Mouse (Mus musculus): Measurements from ENCODE around the gene Zranb1. TPM values are rescaled to one million over a fixed set of nuclear protein-coding genes. Genes with fewer than 3 reads are reported as not detected.

The Zranb1 gene
- total and polyA plus RNA-seq, 3 experiments, result 17.4 to 18.5 TPM; not detected in 1

GRCm38 (mm10) chr7:133009676-133010075 is 78.7 kb downstream of the Zranb1 start:
- no peak for DNase-seq (ENCODE audit: low read depth, low spot score)
- no peak overlapping the region for H3K4me3 ChIP-seq (ENCODE audit: control insufficient read depth in 1 of 2, insufficient read depth in 1 of 2, low read depth in 2 of 2, low read length in 2 of 2)

GRCm38 (mm10) chr7:133010477-133010876 is 79.5 kb downstream of the Zranb1 start:
- TF ChIP-seq RCOR1 (IDR thresholded peaks at IDR 0.05; ENCODE audit: low read depth, low read length) (no peak), CHD1 (IDR thresholded peaks at IDR 0.05; ENCODE audit: low read depth, low read length) (no peak), ZNF384 (IDR thresholded peaks at IDR 0.05; ENCODE audit: low read depth, low read length) (no peak), MAFK (IDR thresholded peaks at IDR 0.05; ENCODE audit: borderline replicate concordance, low read depth, low read length) (no peak), NELFE (IDR thresholded peaks at IDR 0.05; ENCODE audit: low read depth, low read length) (no peak), JUND (IDR thresholded peaks at IDR 0.05; ENCODE audit: low read depth, low read length) (no peak), NRF1 (IDR thresholded peaks at IDR 0.05; ENCODE audit: insufficient read depth, low read depth, low read length, poor library complexity, severe bottlenecking) (no peak), CTCF (IDR thresholded peaks at IDR 0.05 in 2 of 3, conservative IDR thresholded peaks at IDR 0.05 in 1 of 3; ENCODE audit: control insufficient read depth in 1 of 3, insufficient read depth in 1 of 3, low read depth in 2 of 3, low read length in 3 of 3, poor library complexity in 1 of 3, severe bottlenecking in 1 of 3) (no peak), CHD2 (IDR thresholded peaks at IDR 0.05; ENCODE audit: low read length) (no peak), ETS1 (IDR thresholded peaks at IDR 0.05; ENCODE audit: low read depth, low read length) (no peak), POLR2A (IDR thresholded peaks at IDR 0.05; ENCODE audit: control insufficient read depth in 1 of 2, insufficient read depth in 1 of 2, low read depth in 1 of 2, low read length in 2 of 2, poor library complexity in 1 of 2) (no peak), BHLHE40 (IDR thresholded peaks at IDR 0.05; ENCODE audit: borderline replicate concordance, low read depth, low read length) (no peak), SMC3 (IDR thresholded peaks at IDR 0.05; ENCODE audit: low read depth, low read length) (no peak), POLR2AphosphoS2 (IDR thresholded peaks at IDR 0.05; ENCODE audit: low read length) (no peak), USF1 (IDR thresholded peaks at IDR 0.05; ENCODE audit: low read depth, low read length) (no peak), TAL1 (IDR thresholded peaks at IDR 0.05; ENCODE audit: low read length) (no peak), UBTF (IDR thresholded peaks at IDR 0.05; ENCODE audit: borderline replicate concordance, insufficient read depth, low read depth, low read length) (no peak), MAX (IDR thresholded peaks at IDR 0.05; ENCODE audit: low read length) (no peak), GATA1 (IDR thresholded peaks at IDR 0.05; ENCODE audit: low read depth, low read length) (no peak)
- Histone ChIP-seq H3K4me3 (ENCODE audit: control insufficient read depth in 1 of 2, insufficient read depth in 1 of 2, low read depth in 2 of 2, low read length in 2 of 2) (no peak overlapping the region), H3K27ac (ENCODE audit: control insufficient read depth, low read depth, low read length) (no peak overlapping the region), H3K9ac (ENCODE audit: control insufficient read depth, low read depth, low read length, poor library complexity, severe bottlenecking) (no peak overlapping the region), H3K9me3 (replicated peaks; ENCODE audit: insufficient read depth, low read length) (no peaks in the 10 kb centered on the region), H3K4me1 (ENCODE audit: control insufficient read depth in 1 of 2, insufficient read depth in 2 of 2, low read length in 2 of 2) (peaks cover 8 to 18% of the 10 kb centered on the region in 2 experiments), H3K36me3 (ENCODE audit: control insufficient read depth in 1 of 2, insufficient read depth in 2 of 2, low read length in 2 of 2) (peaks cover 0 to 12% of the 10 kb centered on the region in 2 experiments; a peak in 3 of 4 replicates), H3K79me2 (ENCODE audit: control insufficient read depth, insufficient read depth, low read length, poor library complexity) (no peaks in the 10 kb centered on the region), H3K27me3 (ENCODE audit: control insufficient read depth in 1 of 2, insufficient read depth in 2 of 2, low read length in 2 of 2) (no peaks in the 10 kb centered on the region)
- DNase-seq (ENCODE audit: low read depth, low spot score), result no peak

More at GRCm38 (mm10) chr7:133009676-133010075, 78.7 kb downstream of the Zranb1 start:
- Histone ChIP-seq H3K27ac (ENCODE audit: control insufficient read depth, low read depth, low read length) (no peak overlapping the region), H3K9ac (ENCODE audit: control insufficient read depth, low read depth, low read length, poor library complexity, severe bottlenecking) (no peak overlapping the region), H3K4me1 (ENCODE audit: control insufficient read depth in 1 of 2, insufficient read depth in 2 of 2, low read length in 2 of 2) (peaks cover 8 to 18% of the 10 kb centered on the region in 2 experiments), H3K27me3 (ENCODE audit: control insufficient read depth in 1 of 2, insufficient read depth in 2 of 2, low read length in 2 of 2) (no peaks in the 10 kb centered on the region), H3K36me3 (ENCODE audit: control insufficient read depth in 1 of 2, insufficient read depth in 2 of 2, low read length in 2 of 2) (peaks cover 0 to 12% of the 10 kb centered on the region in 2 experiments; a peak in 3 of 4 replicates), H3K9me3 (replicated peaks; ENCODE audit: insufficient read depth, low read length) (no peaks in the 10 kb centered on the region), H3K79me2 (ENCODE audit: control insufficient read depth, insufficient read depth, low read length, poor library complexity) (no peaks in the 10 kb centered on the region)
- no peak for TF ChIP-seq KAT2A (conservative IDR thresholded peaks at IDR 0.05; ENCODE audit: low read depth, low read length)
- no peak for TF ChIP-seq E2F4 (IDR thresholded peaks at IDR 0.05; ENCODE audit: borderline replicate concordance, low read depth, low read length)
- TF ChIP-seq USF2 (IDR thresholded peaks at IDR 0.05; ENCODE audit: borderline replicate concordance in 1 of 2, insufficient read depth in 1 of 2, low read depth in 1 of 2, low read length in 2 of 2), result no peak
- no peak for TF ChIP-seq MYB (IDR thresholded peaks at IDR 0.05; ENCODE audit: low read depth, low read length)
